Mouse (Mus musculus) c-Kit-positive CD71-negative TER-119-negative erythroid progenitor cells, embryonic 14.5 days (primary cell): ENCODE results near the gene Jph3.

Experiments used
- DNase-seq: peaks from one replicate; pipeline ENCODE4 v3.0.0-alpha.2; 2013; ENCODE audit warnings: low read depth

Gene Jph3

GRCm38 (mm10) chr8:121841242-121841641, 111.8 kb downstream of the Jph3 start:
- no peak for DNase-seq

- no peak for DNase-seq
Measured at GRCm38 (mm10) chr8:121842064-121842955, 112.9 kb downstream of the Jph3 start.

GRCm38 (mm10) chr8:121843184-121843733, 113.8 kb downstream of the Jph3 start:
- DNase-seq: no peak
